Mouse (Mus musculus) embryonic facial prominence, embryonic 13.5 days (tissue): Measurements from ENCODE around the gene Osbpl9. TPM values are rescaled to one million over a fixed set of nuclear protein-coding genes. Genes with fewer than 3 reads are reported as not detected.
A peak's percentile ranks its signal among the peaks of the same experiment; 100 is the strongest.

Experiments
- ATAC-seq: fragments of 200-750 bp; cut with Nextera tagmentation; 2 replicates; pipeline ENCODE4 v1.8.0; 2017; ENCODE audit warnings: low read depth; ENCODE audit not compliant: insufficient number of reproducible peaks, insufficient read depth, low FRiP score, low TSS enrichment
- H3K27ac ChIP-seq: fragments of 300-500 bp; sonication (generic); 2 replicates; pipeline ENCODE4 v1.5.1; 2015; ENCODE audit warnings: moderate library complexity, mild to moderate bottlenecking, inconsistent platforms
- H3K27me3 ChIP-seq: fragments of 300-500 bp; sonication (generic); 2 replicates; pipeline ENCODE4 v1.6.1; 2015; ENCODE audit warnings: mild to moderate bottlenecking, inconsistent platforms
- H3K36me3 ChIP-seq: fragments of 300-500 bp; sonication (generic); 2 replicates; pipeline ENCODE4 v1.6.1; 2015; ENCODE audit warnings: mild to moderate bottlenecking, inconsistent platforms
- H3K4me1 ChIP-seq: fragments of 300-500 bp; sonication (generic); 2 replicates; pipeline ENCODE4 v1.6.1; 2015; ENCODE audit warnings: inconsistent platforms
- H3K4me2 ChIP-seq: fragments of 300-500 bp; sonication (generic); 2 replicates; pipeline ENCODE4 v1.6.1; 2015; ENCODE audit warnings: moderate library complexity, mild to moderate bottlenecking, inconsistent platforms
- H3K4me3 ChIP-seq: fragments of 300-500 bp; sonication (generic); 2 replicates; pipeline ENCODE4 v1.5.1; 2015; ENCODE audit warnings: mild to moderate bottlenecking, inconsistent platforms
- H3K9ac ChIP-seq: fragments of 300-500 bp; sonication (generic); 2 replicates; pipeline ENCODE4 v1.6.1; 2015; ENCODE audit warnings: mild to moderate bottlenecking, inconsistent platforms
- H3K9me3 ChIP-seq: fragments of 300-500 bp; sonication (generic); 2 replicates; pipeline ENCODE4 v1.6.1; 2016; ENCODE audit warnings: inconsistent platforms
- WGBS: fragments of 180-500 bp; shearing (Covaris S2); methylation state at CpG from one replicate; pipeline ENCODE4 v1.1.7; 2015; ENCODE audit warnings: mixed read lengths; 5-methylcytosine and 5-hydroxymethylcytosine counted together
- polyA plus RNA-seq: library from polyadenylated mRNA; unstranded; fragments of >200 nt; fragmentation: Nextera tagmentation; extraction: Ambion mirVana; gene quantifications from 2 replicates; pipeline ENCODE4 v1.2.1, GENCODE M21; 2015

Osbpl9 gene
- polyA plus RNA-seq, 1 experiment from 2014 or later = 68.2 TPM

DNA sequence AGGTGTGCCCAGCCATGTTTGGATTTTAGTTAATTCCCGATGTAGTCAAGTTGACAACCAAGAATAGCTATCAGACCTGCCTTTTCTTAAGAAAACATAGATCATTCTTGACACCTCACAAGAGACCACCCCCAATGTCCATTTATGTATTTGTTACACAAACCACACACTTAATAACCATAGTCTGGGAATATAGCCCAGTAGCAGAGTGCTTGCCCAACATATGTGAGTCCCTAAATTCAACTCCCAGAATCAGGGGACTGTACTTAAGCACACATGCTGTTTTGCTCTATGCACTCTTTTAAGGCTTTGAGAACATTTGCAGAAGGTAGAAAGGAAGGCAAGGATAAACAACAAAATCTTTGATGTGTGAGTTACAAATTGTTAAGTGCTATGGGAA lies 1.9 kb upstream of the Osbpl9 start:
- H3K9me3 ChIP-seq = no peaks in the 10 kb centered on the region
- H3K27me3 ChIP-seq = no peaks in the 10 kb centered on the region
- H3K4me3 ChIP-seq = no peak overlapping the region
- no peak for ATAC-seq
- no peak overlapping the region for H3K4me2 ChIP-seq
- H3K4me1 ChIP-seq = peaks cover 9% of the 10 kb centered on the region; the same call in 1 of the 2 replicates
- no peak overlapping the region for H3K27ac ChIP-seq
- WGBS = 85% methylated on average over 1 of the region's 1 CpGs
- H3K9ac ChIP-seq = no peak overlapping the region
- H3K36me3 ChIP-seq = no peaks in the 10 kb centered on the region

DNA sequence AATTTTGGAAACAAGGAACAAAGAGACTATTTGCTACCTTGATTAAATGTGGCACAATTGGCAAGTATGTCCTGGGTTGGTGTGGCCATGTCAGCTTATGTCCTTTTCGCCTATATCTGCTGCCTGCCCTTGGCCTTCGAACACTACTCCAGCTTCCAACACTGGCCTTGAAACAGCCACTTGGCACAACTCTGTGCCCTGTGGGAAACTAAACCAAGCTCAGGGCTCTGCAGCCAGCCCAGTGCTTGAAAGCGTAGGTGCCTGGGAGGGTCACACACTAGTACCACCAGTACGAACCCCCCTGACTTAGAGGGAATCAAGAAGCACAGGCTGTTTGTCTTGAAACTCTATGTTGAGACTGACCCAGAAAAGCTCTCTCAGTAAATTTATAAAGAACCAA lies 3.0 kb downstream of the Osbpl9 start:
- H3K9ac ChIP-seq = no peak overlapping the region
- no peak for ATAC-seq
- 92% methylated on average over 4 of the region's 4 CpGs for WGBS

DNA sequence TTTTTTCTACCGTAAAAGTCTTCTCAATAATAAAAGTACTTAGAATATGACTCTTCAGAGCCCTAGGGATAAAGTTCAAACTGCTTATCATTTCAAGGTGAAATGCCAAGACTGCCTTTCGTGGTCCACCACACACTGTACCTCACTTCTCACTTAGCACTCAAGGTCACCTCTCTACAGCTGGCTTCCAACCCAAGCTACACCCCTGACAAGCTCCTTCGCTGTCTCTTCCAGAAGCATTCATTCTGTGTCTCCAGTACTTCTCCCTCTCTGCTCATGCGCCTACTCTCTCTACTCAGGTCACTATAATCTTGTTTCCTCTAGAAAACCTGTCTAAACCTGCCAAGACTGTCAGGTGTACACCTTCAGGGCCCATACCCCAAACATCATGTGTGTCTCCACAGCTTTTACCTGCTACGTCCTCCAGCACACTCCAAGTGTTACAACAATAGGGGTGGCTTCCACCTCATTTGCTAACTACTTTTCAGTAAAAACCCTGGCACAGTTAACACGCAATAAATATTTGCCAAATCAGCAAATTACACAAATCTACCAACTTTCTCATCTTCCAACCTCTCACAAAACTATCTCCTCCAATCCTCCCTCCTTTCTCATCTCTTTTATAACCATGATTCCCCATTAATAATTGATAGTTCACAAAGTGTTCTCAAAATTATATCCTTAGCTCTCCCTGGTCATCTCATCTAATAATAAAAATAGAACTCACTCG lies 6.0 kb downstream of the Osbpl9 start:
- no peak overlapping the region for H3K4me3 ChIP-seq
- H3K4me1 ChIP-seq = peaks cover 6% of the 10 kb centered on the region; the same call in 1 of the 2 replicates
- no peaks in the 10 kb centered on the region for H3K9me3 ChIP-seq
- no peak for ATAC-seq
- no peak overlapping the region for H3K4me2 ChIP-seq
- no peak overlapping the region for H3K9ac ChIP-seq
- 81% methylated on average over 7 of the region's 7 CpGs for WGBS
- no peak overlapping the region for H3K27ac ChIP-seq
- no peaks in the 10 kb centered on the region for H3K27me3 ChIP-seq
- peaks cover 10% of the 10 kb centered on the region; the same call in 1 of the 2 replicates for H3K36me3 ChIP-seq

More for the DNA sequence above, 3.0 kb downstream of the Osbpl9 start:
- no peaks in the 10 kb centered on the region for H3K9me3 ChIP-seq
- H3K27ac ChIP-seq = no peak overlapping the region
- peaks cover 9% of the 10 kb centered on the region; the same call in 1 of the 2 replicates for H3K4me1 ChIP-seq
- H3K4me2 ChIP-seq = no peak overlapping the region
- no peaks in the 10 kb centered on the region for H3K27me3 ChIP-seq
- no peak overlapping the region for H3K4me3 ChIP-seq
- peaks cover 10% of the 10 kb centered on the region; the same call in 1 of the 2 replicates for H3K36me3 ChIP-seq

DNA sequence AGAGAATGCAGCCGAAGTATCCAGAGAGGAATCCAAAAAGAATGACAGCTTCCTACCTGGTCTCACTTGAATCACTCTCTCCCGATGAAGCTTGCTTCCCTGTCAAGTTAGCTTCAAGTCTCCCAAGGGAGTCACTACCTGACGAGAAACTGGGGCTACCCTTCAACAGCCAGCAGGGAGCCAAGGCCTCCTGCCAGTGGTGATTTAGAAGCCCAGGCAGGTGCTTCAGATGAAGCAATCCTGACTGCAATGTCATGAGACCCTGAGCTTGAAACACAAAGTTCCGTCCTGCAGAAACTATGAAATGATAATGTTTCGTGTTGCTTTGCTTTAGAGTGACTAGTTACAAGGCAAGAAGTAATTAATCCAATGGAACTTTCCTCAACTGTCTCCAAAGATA lies 8.2 kb downstream of the Osbpl9 start:
- H3K4me3 ChIP-seq = no peak overlapping the region

DNA sequence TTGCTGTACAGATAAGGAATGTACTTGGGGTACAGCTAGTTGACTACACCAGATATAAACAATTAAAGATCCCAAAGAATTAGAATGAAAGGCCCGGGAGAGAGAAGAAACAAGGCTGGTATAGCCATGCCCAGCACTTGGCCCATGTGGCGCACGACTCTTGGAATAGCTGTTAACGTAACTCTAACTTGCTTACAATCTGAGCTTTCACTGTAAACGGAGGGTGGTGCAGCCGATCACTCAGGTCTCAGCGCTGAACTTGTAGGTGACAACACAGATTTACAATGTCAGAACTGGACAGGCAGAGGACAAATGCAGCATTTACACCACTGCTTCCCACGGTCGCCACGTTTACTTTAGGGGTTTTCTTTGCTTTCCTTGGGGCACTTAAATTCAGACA lies 10.5 kb downstream of the Osbpl9 start:
- 76% methylated on average over 10 of the region's 10 CpGs for WGBS
- no peaks in the 10 kb centered on the region for H3K27me3 ChIP-seq
- no peak for ATAC-seq
- no peak overlapping the region for H3K9ac ChIP-seq
- H3K4me3 ChIP-seq = no peak overlapping the region
- H3K27ac ChIP-seq = no peak overlapping the region
- H3K9me3 ChIP-seq = no peaks in the 10 kb centered on the region
- no peaks in the 10 kb centered on the region for H3K36me3 ChIP-seq
- H3K4me2 ChIP-seq = no peak overlapping the region
- H3K4me1 ChIP-seq = no peaks in the 10 kb centered on the region

More for the DNA sequence above, 8.2 kb downstream of the Osbpl9 start:
- Histone ChIP-seq H3K27me3 (no peaks in the 10 kb centered on the region), H3K36me3 (peaks cover 10% of the 10 kb centered on the region; the same call in 1 of the 2 replicates), H3K9me3 (no peaks in the 10 kb centered on the region), H3K27ac (no peak overlapping the region), H3K9ac (no peak overlapping the region), H3K4me1 (no peaks in the 10 kb centered on the region), H3K4me2 (no peak overlapping the region)
- WGBS = 80% methylated on average over 5 of the region's 5 CpGs
- ATAC-seq = no peak

DNA sequence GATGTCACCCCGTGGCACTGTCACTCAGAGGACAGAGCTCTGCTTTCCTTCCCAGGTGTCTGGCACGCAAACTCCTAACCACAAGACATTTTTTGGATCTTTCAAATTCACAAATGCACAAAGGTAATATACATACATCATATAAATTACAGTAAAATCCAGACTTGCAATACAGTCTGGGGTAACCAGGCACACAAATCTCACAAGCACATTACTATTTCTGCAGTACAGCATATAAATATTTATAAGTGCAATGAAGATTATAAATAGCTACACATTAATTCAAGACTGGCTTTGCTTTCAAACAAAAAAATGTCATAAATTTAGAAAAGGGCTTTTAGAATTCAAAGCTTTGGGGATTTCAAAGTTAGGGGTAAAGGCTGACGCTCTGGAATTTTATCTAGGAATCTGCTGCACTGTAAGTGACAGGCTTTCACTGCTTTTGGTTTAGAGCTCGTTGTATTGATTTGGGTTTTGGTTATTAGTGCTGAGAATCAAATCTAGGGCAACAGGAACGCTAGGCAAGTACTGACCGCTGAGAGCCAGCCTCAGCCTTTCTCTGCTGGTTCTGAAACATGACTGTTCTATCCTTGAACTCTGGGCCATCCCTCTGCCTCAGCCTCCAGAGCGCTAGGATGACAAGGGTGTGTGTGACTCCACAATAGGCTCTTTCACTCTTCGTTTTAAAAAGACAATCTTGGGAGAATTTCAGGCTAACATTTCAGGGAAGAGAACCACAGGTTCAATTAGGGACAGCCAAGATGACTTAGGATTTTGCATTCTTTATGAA lies 16.3 kb downstream of the Osbpl9 start:
- 72% methylated on average over 8 of the region's 8 CpGs for WGBS
- Histone ChIP-seq H3K4me1 (no peaks in the 10 kb centered on the region), H3K36me3 (no peaks in the 10 kb centered on the region), H3K4me2 (no peak overlapping the region), H3K27me3 (no peaks in the 10 kb centered on the region), H3K9ac (no peak overlapping the region), H3K27ac (no peak overlapping the region), H3K4me3 (no peak overlapping the region), H3K9me3 (no peaks in the 10 kb centered on the region)
- ATAC-seq = no peak

DNA sequence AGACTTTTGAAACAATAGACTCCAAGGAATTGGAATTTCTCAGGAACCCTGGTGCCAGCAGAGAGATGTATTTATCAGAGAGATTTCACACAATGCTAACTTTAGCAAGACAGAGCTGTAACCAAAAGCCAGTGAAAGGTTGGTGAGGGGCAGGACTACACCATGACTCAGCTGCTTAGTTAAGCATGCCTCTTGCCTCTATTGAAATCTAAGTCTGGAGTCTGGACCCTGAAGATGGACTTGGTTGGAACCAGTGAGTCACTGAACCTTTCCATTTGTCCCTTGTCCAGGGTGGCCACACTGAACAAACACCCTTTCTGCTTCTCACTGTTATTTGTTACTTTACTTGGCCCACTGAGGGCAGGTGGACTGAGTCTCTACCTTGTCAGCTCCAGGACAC lies 26.4 kb downstream of the Osbpl9 start:
- H3K36me3 ChIP-seq = no peaks in the 10 kb centered on the region
- no peak overlapping the region for H3K27ac ChIP-seq
- H3K9ac ChIP-seq = no peak overlapping the region
- H3K27me3 ChIP-seq = no peaks in the 10 kb centered on the region
- H3K4me1 ChIP-seq = peaks cover 19% of the 10 kb centered on the region
- H3K9me3 ChIP-seq = no peaks in the 10 kb centered on the region
- no peak overlapping the region for H3K4me3 ChIP-seq
- H3K4me2 ChIP-seq = no peak overlapping the region
- no peak for ATAC-seq

DNA sequence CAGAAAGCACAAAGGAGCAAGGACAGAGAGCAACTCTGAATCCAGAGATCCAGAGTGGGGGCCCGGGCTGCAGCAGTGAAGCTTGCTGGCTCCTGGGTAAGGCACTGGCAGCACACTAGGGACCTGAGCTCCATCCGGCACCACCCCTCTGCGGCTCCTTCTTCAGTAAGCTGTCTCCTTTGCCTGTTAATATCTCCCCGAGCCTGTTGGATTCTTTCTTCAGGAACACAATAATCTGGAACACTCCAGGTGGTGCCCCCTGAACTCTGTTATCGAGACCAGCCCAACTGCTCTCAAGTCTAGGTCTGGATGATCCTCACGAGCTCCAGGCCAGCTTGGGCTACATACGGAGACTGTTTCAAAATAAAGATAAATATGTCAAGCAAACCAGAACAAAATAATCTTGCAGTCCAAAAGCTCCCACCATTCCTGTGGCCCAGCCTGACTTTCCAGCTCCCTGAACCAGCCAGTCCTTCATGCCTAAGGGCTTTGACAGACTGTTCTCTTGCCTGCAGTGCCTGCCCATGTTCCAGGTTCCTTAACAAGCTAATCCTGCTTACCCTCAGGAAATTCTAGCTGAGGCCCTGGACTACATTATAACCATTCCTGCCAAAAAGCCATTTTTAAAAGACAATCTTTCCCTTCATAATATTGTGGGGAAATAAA lies 28.2 kb downstream of the Osbpl9 start:
- H3K36me3 ChIP-seq = no peaks in the 10 kb centered on the region
- 0 out of 2 replicates have a peak overlapping the region, but pooled peaks have one; percentile 0 for H3K9ac ChIP-seq
- H3K27ac ChIP-seq = peak overlapping the region; percentile 82
- peaks cover 19% of the 10 kb centered on the region for H3K4me1 ChIP-seq
- 28% methylated on average over 7 of the region's 7 CpGs for WGBS
- H3K4me3 ChIP-seq = no peak overlapping the region
- H3K27me3 ChIP-seq = no peaks in the 10 kb centered on the region
- H3K9me3 ChIP-seq = no peaks in the 10 kb centered on the region
- peak overlapping the region; percentile 3 for H3K4me2 ChIP-seq
- no peak for ATAC-seq

DNA sequence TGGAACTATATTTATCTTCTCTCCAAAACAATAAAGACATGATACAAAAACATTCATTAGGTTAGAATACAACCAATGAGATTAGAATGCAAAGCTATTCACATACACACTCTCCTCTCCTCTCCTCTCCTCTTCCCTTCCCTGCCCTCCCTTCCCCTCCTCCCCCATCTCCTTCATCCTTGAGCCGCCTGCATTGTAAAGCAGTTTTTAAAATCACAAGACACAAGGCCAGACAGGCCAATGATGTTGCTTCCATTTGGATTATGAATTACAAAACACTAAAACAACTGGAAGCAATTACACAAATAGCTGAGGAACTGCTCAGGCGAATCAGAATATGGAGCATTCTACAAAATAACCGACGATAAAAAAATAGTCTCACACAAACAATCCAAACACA lies 28.7 kb downstream of the Osbpl9 start:
- 28% methylated on average over 4 of the region's 4 CpGs for WGBS

DNA sequence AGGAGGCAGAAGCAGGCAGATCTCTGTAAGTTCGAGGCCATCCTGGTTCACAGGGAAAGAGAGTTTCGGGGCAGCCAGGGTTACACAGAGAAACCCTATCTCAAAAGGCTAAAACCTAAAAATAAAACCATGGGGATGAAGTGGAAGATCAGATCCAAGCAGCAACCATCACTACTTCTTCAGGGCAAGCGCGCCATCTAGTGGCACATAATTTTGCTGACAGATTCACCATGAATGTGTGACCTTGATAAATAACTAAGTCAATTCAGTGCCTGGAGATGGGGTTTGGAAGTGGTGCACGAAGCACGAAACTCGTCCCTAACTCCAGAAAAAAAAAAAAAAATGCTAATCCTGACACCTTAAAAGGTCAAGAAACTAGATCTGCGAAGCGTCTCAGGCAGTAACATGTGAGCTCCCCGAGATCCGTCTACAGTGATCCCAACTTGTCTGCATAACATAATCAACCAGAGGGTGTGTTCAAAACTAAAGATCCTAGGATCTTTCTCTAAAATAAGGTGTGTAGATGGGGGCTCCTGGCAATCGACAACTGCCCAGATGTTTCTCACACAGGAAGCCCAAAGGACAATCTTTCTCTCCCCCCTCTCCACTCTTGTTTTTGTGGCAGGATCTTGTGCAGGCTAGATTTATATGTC lies 36.4 kb downstream of the Osbpl9 start:
- H3K9ac ChIP-seq = no peak overlapping the region
- WGBS = 37% methylated on average over 12 of the region's 12 CpGs
- H3K4me1 ChIP-seq = no peaks in the 10 kb centered on the region
- H3K36me3 ChIP-seq = no peaks in the 10 kb centered on the region
- no peak overlapping the region for H3K4me3 ChIP-seq
- no peak overlapping the region for H3K4me2 ChIP-seq
- H3K9me3 ChIP-seq = no peaks in the 10 kb centered on the region
- no peak for ATAC-seq
- H3K27ac ChIP-seq = no peak overlapping the region
- H3K27me3 ChIP-seq = no peaks in the 10 kb centered on the region

More for the DNA sequence above, 28.7 kb downstream of the Osbpl9 start:
- no peaks in the 10 kb centered on the region for H3K27me3 ChIP-seq
- ATAC-seq = no peak
- H3K4me1 ChIP-seq = peaks cover 19% of the 10 kb centered on the region
- no peak overlapping the region for H3K4me3 ChIP-seq
- peak overlapping the region; percentile 3 for H3K4me2 ChIP-seq
- 0 out of 2 replicates have a peak overlapping the region, but pooled peaks have one; percentile 0 for H3K9ac ChIP-seq
- H3K9me3 ChIP-seq = no peaks in the 10 kb centered on the region
- H3K36me3 ChIP-seq = no peaks in the 10 kb centered on the region
- peak overlapping the region; percentile 82 for H3K27ac ChIP-seq
